Mouse (Mus musculus): ENCODE data around the gene Syn2.
A peak's percentile ranks its signal among the peaks of the same experiment; 100 is the strongest.

The Syn2 gene

DNA sequence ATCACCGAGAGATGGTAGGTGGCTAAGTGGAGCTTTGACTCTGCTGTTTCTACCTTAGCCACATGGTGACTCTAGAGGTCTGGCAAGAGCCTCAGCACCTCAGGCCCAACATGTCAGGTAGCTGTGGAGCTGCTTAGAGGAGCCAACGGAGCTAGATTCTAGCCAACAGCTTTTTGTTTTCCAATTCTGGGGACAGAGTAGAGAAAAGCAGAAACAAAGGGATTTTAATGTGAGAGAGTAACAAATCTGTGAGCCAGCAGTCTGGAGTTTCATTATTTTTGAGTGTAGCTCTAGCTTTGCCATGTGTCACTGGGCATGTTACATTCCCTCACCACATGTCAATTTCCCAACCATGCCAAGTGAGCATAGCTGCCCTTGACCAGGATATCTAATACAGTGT is 109.5 kb downstream of the Syn2 start:
- DNase-seq (ENCODE audit: low spot score in 2 of 2): no peak

DNA sequence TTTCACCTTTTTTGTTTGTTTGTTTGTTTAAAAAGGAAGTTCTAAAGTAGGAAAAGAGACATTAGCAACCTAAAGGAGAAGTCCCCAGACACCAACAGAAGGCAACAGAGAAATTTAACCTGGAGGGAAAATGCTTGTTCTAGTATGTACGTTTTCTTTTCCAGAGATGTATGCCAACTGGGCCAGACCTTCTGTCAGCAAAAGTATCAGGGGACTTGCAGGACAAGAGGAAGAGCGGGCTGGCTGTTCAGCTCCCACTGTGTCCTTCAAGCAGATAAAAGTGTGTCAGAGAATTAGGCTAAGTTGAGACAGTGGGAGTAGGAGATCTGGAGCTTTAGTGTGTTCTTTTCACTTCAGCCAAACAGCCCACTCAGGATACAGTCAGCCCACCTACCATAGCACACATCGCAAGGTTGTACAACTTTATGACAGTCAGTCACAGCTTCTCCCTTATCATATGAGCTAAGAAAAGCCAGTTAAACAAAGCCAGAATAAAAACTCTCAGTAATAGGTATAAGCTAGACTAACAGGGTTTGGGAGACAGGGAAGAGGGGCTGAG is 110.9 kb downstream of the Syn2 start:
- DNase-seq (ENCODE audit: low spot score in 2 of 2): no peak

DNA sequence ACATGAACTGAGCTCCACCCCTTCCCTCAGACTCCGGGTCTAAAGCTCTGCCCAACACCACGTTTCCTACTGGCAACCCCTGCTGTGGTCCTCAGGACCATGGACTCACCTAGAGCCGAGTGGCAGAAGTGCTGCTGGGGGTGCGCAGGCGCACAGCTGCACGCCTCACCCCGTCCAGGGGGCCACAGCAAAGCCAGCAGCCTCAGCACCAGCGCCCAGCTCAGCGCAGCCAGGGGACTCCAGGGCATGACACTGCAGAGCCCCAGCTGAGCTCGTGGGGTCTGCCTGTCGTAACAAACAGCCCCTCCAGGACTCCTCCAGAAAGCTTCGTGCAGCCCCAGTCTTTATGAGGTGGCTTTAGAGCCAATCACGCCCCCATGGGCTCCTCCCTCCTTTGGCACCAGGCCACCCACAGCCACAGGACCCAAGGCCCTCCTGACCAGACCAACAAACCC is 116.9 kb downstream of the Syn2 start:
- DNase-seq (ENCODE audit: low spot score in 2 of 2): no peak

DNA sequence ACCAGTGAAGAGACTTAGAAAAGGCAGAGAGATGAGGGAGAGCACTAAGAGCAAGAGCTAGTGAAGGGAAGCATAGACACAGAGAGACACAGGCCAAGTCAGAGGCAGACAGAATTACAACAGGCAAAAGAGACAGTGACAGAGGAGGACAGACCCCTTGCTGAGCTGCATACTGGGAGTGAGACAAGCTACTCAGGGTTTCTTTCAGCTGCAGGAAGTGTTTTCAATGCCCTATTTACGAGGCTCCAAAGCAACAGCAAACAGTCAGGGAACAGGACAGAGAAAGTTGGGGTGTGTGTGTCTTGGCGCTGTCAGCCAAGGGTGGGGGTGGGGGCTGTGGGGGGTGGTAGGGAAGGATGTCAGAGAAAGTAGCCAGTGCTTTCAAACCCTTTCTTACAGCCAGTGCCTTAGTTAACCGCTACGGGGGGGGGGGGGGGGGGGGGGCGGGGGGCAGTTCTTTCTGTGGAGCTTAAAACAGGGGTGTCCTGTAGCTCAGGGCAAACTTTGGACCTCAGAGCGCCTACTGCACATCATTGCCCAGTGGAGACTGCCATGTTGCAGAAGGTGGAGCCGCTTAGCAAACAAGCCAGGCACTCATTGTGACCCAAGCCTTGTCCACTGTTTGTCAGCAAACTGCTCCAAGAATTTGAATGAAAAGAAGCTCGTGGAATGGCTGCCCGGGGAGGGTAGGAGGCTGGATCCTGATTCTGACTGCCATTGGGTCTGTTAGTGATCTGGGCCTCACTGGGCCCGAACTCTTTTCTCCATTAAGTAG is 117.6 kb downstream of the Syn2 start, which contains the start of gene Timp4:
Gene Timp4 (minus strand): TSS at position 107 of the 775 bp plus-strand sequence.
- no peak for DNase-seq (ENCODE audit: low spot score in 2 of 2)

DNA sequence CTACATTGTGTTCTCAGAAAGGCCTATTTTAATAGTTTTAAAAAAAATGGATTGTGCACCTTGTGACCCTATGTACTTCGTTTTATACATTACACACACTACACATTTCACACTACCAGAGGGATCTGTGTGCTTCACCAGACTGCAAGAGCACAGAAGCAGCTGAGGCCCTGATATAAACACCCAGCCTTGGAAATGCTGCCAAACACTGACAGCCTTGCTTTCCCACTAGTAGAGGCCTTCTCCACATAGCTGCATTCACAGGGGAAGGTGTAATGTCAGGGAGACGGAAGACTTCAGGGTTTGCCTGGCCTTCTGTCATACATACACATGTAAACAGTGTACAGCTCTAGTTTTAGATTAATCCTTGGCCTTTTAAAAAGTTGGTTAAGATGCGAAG is 120.5 kb downstream of the Syn2 start:
- DNase-seq (ENCODE audit: low spot score in 2 of 2): no peak

DNA sequence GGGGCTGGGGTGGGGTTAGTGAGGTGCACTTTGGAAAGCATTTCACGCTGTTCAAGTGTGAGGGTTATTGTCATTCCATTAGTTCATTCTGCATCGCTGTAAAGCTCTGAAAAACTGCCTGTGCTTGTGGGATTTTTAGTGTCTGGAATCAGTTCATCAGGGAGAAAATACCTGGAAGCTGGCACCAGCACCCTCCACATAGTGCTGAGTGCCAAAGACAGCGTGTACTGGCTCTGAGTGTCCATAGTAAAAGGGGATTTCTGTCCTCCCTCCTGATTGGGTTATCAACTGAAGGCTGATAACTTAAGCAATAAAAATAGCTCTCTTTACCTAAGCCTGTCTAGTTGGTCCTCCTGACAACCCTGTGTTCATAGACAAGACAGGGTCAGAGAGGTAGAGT is 125.8 kb downstream of the Syn2 start:
- DNase-seq (ENCODE audit: low spot score in 2 of 2): no peak

DNA sequence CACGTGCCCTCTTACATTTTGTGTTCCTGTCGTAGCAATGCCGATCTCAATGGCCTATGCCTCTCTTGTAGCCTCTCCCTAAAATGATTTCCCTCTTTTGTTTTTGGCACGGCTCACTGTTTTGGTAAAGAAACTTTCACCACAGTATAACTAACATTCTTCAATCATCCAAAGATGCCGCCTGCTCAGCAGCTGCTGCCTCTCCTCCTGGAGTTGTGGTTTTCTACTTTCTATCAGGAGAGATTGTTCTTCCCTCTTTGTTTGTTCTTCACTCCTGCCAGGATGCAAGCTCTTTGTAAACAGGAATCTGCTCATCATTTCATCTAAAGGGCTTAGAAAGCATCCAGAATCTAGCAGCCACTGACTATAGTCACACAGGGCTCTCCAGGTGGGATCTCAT is 132.1 kb downstream of the Syn2 start:
- DNase-seq (ENCODE audit: low spot score in 2 of 2): no peak

DNA sequence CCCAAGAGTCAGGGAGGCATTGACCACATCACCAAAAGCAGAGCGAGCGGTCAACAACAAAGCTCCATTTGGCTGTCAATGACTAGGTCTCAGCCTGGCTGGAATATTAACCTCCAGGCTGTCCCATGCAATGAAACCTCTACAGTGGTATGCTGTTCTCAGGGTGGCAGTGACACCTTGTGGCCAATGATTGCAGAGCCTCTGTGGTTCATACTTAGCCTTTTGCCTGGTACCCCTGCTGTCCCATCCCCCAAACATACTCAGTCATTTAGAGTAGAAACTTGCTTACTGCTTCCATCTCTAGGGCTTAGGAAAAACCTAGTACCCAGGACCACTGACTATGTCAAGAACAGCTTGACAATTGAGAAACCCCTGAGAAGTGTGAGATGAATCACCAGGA is 133.2 kb downstream of the Syn2 start:
- peak in 1 of 2 experiments; percentile 6 for DNase-seq (ENCODE audit: low spot score in 2 of 2)

DNA sequence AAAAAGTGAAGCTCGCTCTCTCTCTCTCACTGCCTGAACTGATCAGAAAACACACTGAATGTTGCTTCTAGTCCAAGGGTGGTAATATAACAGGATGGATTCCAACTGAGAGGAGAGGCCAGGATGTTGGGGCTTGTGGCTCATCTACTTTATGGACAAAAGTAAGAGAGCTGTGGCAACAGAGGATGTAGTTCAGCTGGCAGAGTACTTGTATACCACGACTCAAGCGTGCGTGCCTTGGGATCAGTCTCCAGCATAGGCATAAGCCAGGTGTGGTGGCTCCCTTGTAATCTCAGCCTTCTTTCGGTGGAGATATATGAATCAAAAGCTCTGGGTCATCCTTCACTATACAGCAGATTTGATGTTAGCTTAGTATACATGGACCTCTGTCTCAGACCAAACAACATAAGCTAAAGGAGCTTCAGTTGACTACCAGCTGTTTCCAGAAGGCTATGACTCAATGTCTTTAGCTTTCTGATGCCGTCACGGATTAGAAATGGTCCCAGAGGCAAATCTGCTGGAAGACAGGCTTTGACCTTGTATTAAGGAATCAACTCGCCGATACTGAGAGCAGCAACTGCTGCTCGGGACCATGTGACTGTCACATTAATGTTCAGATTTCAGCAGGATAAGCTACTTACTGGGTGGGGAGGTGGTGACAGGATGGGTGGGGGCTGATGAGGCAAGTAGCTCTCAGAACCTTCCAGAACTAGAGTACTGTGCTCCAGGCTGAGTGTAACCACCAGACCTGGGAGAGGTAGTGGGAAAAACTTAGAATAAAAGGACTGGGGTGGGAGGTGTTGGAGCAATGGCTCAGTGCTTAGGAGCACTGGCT is 134.1 kb downstream of the Syn2 start:
- DNase-seq (ENCODE audit: low spot score in 2 of 2): no peak

DNA sequence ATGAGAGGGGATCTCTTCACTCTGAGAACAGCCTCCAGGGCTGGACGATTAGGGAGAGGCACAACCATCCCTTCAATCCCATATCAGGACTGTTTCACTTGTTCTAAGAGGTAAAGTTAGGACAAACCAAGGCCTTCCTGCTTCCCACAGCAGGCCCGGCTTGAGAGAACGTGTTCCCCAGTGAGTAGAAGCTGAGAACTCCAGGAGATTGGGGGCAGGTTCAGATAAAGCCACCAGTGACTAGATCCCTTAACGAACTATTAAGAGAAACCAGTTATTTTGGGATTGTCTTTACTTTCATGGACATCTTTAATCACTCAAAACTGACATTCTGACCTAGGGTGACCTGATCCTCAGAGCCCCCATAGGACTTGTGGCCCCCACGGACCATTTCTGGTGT is 134.9 kb downstream of the Syn2 start:
- no peak for DNase-seq (ENCODE audit: low spot score in 2 of 2)

DNA sequence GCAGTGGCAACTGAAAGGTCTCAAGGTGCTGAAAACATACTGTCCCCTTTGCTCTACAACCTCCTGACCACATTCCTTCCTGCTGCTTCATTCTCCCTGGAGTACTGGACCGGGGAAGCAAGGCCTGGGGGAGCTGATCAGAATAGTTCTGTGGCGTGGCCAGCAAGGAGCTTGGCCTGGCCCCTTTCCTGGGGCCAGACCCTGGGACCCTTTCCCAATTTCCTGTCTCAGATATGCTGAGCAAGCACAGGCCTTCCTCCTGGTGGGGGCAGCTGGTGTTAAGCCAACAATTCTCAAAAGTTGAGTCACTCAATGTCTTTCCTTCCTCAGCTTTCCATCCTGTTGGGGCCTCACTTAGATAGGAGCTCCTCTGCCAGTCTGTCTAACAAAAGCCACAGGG is 135.4 kb downstream of the Syn2 start:
- DNase-seq (ENCODE audit: low spot score in 2 of 2): no peak

DNA sequence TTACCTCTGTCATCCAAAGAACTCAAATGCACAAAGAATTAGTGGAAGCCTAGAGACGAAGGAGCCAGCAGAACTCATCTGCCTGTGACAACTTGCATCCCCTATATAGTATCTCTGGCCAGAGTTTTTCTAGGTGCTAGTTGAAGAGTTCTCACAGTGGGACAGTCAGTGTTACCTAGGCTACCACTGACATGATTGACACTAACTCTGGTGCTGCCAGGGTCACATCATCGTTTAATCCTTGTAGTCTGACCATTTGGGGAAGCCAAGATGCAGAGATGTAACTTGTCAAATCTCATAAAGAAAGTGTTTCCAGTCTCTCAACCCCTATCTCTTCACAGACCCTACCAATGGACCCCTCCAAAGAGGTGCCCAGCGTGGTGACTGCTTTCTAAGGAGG is 136.6 kb downstream of the Syn2 start:
- no peak for DNase-seq (ENCODE audit: low spot score in 2 of 2)

DNA sequence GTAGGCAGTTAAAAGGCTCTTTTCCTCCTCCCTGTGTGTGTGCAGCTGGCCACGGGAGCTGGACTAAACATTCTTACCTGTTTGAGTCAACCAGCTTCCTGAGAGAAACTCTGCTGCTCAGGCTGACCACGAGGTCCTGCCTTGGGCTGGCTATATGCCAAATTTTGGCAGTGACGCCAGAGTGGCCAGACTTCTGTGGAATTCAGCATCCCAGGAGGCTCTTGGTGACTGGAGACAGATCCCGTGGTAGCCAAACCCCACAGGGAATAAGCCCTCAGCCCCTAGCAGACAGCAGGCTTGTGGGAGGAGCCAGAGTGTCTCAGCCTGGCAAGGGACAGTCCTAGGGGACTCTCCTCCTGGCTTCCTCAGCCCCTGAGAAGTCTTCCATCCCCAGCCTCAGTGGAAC is 137.2 kb downstream of the Syn2 start:
- DNase-seq (ENCODE audit: low spot score in 2 of 2): no peak

DNA sequence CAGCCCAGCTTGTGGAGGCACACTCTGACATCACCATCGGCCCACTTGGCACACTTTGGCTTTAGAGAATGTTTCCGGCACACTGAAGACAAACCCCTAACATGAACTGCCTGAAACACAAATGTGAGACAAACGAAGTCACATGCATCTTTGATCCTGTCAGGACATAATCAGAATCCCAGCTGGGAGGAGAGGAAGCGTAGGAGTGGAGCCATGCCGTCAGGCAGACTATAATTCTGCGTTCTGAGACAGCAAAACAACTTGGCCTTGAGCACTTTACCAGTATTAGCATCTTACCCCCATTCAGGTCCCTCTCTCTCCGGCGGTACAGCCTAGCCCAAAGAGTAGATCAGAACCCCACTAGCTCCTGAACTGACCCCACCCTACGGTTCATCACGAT is 138.6 kb downstream of the Syn2 start:
- DNase-seq (ENCODE audit: low spot score in 2 of 2): no peak

DNA sequence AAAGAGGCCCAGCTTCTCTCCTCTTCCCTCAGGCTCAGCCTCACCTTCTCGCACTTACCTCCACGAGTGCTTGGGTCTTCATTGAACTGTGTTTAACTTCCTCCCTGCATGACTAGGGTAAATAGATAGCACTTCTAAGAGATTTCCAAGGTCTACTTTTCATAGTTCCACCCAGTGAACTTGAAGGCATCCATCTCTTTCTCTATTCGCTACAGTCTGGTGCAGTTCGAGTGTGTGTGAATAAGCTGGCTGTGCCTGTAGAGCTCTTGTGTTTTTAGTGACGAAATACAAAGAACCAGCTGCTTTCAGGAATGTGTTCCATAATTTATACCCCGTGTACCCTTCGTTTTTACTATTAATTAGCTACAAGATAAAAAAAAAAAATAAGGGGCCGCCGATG is 140.0 kb downstream of the Syn2 start:
- no peak for DNase-seq (ENCODE audit: low spot score in 2 of 2)

DNA sequence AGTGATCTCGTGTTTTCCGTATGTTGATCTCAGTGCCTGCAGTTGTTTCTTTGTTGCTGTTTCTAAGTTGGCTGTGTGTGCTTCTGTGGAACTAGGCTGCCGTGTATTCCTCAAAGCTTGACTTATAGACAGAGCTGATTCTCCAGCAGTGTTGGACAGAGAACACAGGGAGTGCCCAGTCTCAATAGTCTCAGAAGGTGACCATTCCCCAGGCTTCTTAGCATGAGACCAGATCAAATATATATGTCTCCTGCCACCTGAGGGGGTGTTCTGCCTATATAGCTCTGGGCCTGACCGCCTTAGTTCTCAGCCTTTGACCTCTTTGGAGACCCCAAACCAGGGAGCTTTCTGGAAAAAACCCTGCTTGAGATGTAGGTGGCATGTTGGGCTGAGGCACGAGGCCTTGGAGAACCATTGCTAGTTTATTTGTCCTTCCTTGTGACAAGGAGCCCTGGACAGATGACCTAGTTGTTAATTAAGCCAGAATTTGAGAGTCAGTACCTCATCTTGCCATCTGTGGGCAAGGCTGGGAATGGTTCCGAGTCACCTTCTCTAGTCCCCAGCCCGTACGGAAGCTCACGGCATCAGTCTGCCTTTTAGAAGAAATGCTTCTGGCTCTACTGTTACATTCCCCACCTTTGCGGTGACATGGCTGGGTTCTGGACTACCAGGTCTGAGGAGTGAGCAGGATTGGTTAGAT is 140.6 kb downstream of the Syn2 start:
- DNase-seq (ENCODE audit: low spot score in 2 of 2): no peak

DNA sequence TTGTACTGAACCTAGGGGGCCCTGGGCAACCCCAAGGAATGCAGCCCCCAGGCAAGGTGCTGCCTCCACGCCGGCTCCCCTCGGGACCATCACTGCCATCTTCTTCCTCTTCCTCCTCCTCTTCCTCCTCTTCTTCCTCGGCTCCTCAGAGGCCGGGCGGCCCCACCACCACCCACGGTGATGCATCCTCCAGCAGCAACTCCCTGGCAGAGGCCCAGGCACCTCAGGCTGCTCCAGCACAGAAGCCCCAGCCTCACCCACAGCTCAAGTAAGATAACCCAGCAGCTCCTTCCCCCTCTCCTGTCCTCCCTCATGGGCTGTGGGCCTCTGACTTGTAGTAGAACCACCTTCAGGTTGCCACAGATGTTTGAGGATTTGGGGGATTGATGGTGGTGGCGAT is 143.4 kb downstream of the Syn2 start:
- DNase-seq (ENCODE audit: low spot score in 2 of 2): no peak

DNA sequence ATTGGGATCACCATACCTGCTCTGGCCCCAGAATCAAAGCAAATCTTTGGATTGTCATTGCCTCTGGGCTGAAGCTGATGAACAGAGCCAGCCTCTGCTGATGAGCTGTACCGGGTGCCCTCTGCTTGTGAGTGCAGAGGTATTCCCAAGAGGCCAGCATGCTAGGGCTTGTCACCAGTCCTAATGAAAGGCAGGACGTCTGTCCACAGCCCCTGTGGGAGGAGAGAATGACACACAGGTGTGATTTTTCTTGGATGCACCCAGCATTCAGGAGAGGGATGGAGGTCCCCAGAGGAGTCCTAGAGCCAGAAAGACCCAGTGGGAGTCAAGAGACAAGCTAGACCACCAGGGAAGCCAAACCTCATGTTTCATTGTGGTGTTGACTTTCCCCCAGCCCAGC is 144.9 kb downstream of the Syn2 start:
- no peak for DNase-seq (ENCODE audit: low spot score in 2 of 2)

DNA sequence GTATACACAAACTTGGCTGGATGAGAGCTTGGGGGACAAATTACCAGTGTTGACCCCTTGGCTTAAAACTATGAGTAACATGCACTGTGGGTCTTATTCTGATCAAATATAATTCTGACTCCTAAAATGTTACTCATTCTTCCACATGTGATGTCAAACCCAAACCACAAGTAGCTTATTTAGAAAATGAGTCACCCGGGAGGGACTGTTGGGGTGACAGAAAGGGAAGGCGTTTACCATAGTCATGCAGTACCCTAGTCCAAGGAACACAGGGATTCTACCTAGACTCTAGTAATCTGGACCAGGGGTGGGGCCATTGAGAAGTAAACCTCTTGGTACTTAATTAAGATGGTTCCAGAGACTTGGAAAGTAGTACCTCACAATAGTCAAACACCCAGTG is 149.5 kb downstream of the Syn2 start:
- DNase-seq (ENCODE audit: low spot score in 2 of 2): no peak

DNA sequence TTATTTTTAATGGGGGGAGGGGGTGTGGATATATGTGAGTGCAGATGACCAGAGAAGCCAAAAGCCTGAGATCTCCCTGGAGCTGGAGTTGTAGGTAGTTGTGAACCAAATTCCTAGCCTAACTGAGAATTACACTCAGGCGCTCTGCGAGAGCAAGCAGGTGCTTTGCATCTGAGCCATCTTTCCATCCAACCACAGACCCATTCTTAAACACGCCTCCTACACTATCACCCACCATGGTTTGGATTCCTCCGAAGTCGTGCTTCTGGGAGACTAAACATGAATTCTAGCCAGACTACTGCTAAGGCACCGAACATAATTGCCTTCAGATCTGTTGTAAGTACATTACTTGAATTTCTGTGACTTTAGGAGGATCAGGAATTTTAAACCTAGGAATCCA is 151.7 kb downstream of the Syn2 start:
- DNase-seq (ENCODE audit: low spot score in 2 of 2): no peak

DNA sequence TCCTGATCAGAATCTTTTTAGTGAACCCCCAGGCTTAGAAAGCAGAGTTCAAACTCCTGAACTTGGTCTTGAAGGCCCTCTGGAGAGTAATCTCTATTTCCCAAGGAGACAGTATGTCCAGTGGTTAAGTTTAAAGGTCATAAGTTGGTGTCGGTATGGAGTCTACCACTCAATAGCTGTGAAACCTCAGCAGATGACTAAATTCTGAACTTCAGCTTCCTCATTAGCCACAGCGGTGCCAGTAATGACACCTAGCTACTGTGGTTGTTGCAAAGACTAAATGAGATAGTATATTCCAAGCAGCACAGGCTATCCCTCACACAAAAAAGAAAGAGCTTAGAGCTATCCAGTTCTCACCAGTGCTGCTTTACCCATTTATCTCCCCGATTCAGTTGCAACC is 153.5 kb downstream of the Syn2 start:
- DNase-seq (ENCODE audit: low spot score in 2 of 2): no peak

DNA sequence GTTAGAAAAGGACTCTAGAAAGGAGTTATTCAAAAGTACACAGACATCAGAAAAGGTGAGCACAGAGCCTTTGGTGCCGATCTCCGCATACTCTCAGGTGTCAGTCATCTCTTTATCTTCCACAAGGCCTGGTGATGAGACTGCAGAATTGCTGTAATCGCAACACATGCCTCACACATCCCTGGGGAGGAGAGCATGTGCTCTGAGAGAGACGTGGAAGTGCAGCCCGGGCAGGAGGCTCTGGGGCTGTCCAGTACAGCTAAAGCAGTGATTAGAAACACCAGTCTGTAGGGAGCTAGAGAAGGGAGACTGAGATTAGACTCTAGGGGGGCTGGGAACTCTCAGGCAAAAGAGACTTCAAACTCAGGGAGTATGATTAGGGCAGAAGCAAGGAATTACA is 155.9 kb downstream of the Syn2 start:
- DNase-seq (ENCODE audit: low spot score in 2 of 2): no peak
